Mouse (Mus musculus): Measurements from ENCODE around the gene Hist1h2be. TPM values are rescaled to one million over a fixed set of nuclear protein-coding genes. Genes with fewer than 3 reads are reported as not detected.
A peak's percentile ranks its signal among the peaks of the same experiment; 100 is the strongest.
"Not testable (repeated sequence)": the region's sequence is repeated elsewhere in the genome, so short reads cannot be mapped to it uniquely, and the experiment has no call there.

The Hist1h2be gene
- polyA plus RNA-seq, 1 experiment from 2014 or later, result 0.49 TPM

- Histone ChIP-seq H3K27ac (ENCODE audit: low read depth) (peak within 1 kb of the TSS; percentile 93), H3K9me3 (ENCODE audit: low read length) (no peaks in the 10 kb centered on the region), H3K36me3 (replicated peaks; ENCODE audit: insufficient read depth, low read length) (no peaks in the 10 kb centered on the region), H3K9ac (replicated peaks) (peak within 1 kb of the TSS; percentile 81), H3K27me3 (ENCODE audit: insufficient read depth, low read length) (no peaks in the 10 kb centered on the region), H3K4me3 (ENCODE audit: low read depth, low read length) (peak within 1 kb of the TSS; percentile 50), H3K4me1 (ENCODE audit: insufficient read depth) (0 out of 2 replicates have a peak, but pooled peaks cover 3% of the 10 kb centered on the region), H3K4me2 (ENCODE audit: low read depth, low read length) (peak within 1 kb of the TSS; percentile 77)
- under 1% methylated on average over 24 of the region's 45 CpGs for WGBS (ENCODE audit: insufficient replicate concordance)
- ATAC-seq (peak; percentile 83), DNase-seq (peak; percentile 69)
- TF ChIP-seq CTCF (IDR thresholded peaks at IDR 0.05; ENCODE audit: low read depth) (no peak), EP300 (IDR thresholded peaks at IDR 0.05; ENCODE audit: low read depth) (peak; percentile 64)
Measured at GRCm38 (mm10) chr13:23543965-23544786, 76.7 kb downstream of the Hist1h2be start, which contains the start of gene Hist1h3f. Gene Hist1h3f, plus strand, starts transcription at chr13:23544052.

- H3K4me2 ChIP-seq (ENCODE audit: low read depth, low read length), result peak within 1 kb of the TSS; percentile 77
- not testable (repeated sequence) for H3K4me1 ChIP-seq (ENCODE audit: insufficient read depth); H3K27me3 ChIP-seq (ENCODE audit: insufficient read depth, low read length); H3K9me3 ChIP-seq (ENCODE audit: low read length); H3K36me3 ChIP-seq (replicated peaks; ENCODE audit: insufficient read depth, low read length)
- 2% methylated on average over 28 of the region's 42 CpGs for WGBS (ENCODE audit: insufficient replicate concordance)
- peak within 1 kb of the TSS; percentile 93 for H3K27ac ChIP-seq (ENCODE audit: low read depth)
- peak within 1 kb of the TSS; percentile 81 for H3K9ac ChIP-seq (replicated peaks)
- peak within 1 kb of the TSS; percentile 50 for H3K4me3 ChIP-seq (ENCODE audit: low read depth, low read length)
- TF ChIP-seq EP300 (IDR thresholded peaks at IDR 0.05; ENCODE audit: low read depth), result peak; percentile 21
- ATAC-seq (peak; percentile 88), DNase-seq (peak; percentile 76)
Measured at GRCm38 (mm10) chr13:23542999-23543607, 77.8 kb downstream of the Hist1h2be start, which contains the start of gene Hist1h2bh. Gene Hist1h2bh, minus strand, starts transcription at chr13:23543392.

DNA sequence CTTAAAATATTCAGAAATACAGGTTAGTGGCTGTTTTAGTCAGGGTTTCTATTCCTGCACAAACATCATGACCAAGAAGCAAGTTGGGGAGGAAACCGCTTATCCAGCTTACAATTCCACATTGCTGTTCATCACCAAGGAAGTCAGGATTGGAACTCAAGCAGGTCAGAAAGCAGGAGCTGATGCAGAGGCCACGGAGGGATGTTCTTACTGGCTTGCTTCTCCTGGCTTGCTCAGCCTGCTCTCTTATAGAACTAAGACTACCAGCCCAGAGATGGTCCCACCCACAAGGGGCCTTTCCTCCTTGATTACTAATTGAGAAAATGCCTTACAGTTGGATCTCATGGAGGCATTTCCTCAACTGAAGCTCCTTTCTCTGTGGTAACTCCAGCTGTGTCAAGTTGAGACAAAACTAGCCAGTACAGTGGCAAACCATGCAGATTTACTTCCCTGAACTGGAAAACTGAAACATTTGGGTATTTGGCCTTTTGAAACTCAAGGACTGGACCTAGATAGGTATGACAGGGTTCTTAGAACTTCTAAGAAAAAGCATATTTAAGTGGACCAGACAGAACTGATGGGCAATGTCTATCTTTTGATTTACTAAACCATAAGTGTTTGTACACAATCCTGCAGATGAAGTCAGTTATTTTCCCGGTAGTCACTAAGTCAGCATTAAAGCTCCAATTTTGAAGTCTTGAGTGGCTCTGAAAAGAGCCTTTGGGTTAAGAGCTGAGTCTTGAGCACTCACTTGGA lies 78.5 kb downstream of the Hist1h2be start:
- DNase-seq, result not testable (repeated sequence)

GRCm38 (mm10) chr13:23541497-23541896 lies 79.4 kb downstream of the Hist1h2be start:
- Histone ChIP-seq H3K27me3 (ENCODE audit: insufficient read depth, low read length) (no peaks in the 10 kb centered on the region), H3K27ac (ENCODE audit: low read depth) (no peak overlapping the region), H3K9ac (replicated peaks) (no peak overlapping the region), H3K4me2 (ENCODE audit: low read depth, low read length) (0 out of 2 replicates have a peak overlapping the region, but pooled peaks have one; percentile 77), H3K4me3 (ENCODE audit: low read depth, low read length) (peak overlapping the region; percentile 50; the same call in 1 of the 2 replicates), H3K36me3 (replicated peaks; ENCODE audit: insufficient read depth, low read length) (no peaks in the 10 kb centered on the region), H3K9me3 (ENCODE audit: low read length) (no peaks in the 10 kb centered on the region), H3K4me1 (ENCODE audit: insufficient read depth) (peaks cover 7% of the 10 kb centered on the region; the same call in 1 of the 2 replicates)
- ATAC-seq (no peak), DNase-seq (no peak)
- 81% methylated on average over 3 of the region's 3 CpGs for WGBS (ENCODE audit: insufficient replicate concordance)
- TF ChIP-seq CTCF (IDR thresholded peaks at IDR 0.05; ENCODE audit: low read depth) (no peak), EP300 (IDR thresholded peaks at IDR 0.05; ENCODE audit: low read depth) (no peak)

More for the DNA sequence above, 78.5 kb downstream of the Hist1h2be start:
- Histone ChIP-seq H3K9ac (replicated peaks) (peak overlapping the region; percentile 67), H3K4me3 (ENCODE audit: low read depth, low read length) (peak overlapping the region; percentile 50), H3K4me2 (ENCODE audit: low read depth, low read length) (peak overlapping the region; percentile 77), H3K27ac (ENCODE audit: low read depth) (peak overlapping the region; percentile 93)
- ATAC-seq; H3K4me1 ChIP-seq (ENCODE audit: insufficient read depth); H3K36me3 ChIP-seq (replicated peaks; ENCODE audit: insufficient read depth, low read length); H3K27me3 ChIP-seq (ENCODE audit: insufficient read depth, low read length); H3K9me3 ChIP-seq (ENCODE audit: low read length): not testable (repeated sequence)
- 11% methylated on average over 3 of the region's 3 CpGs for WGBS (ENCODE audit: insufficient replicate concordance)

GRCm38 (mm10) chr13:23539821-23540220 lies 81.1 kb downstream of the Hist1h2be start:
- not testable (repeated sequence) for H3K4me3 ChIP-seq (ENCODE audit: low read depth, low read length); H3K4me2 ChIP-seq (ENCODE audit: low read depth, low read length); H3K27me3 ChIP-seq (ENCODE audit: insufficient read depth, low read length); H3K4me1 ChIP-seq (ENCODE audit: insufficient read depth); ATAC-seq; H3K9ac ChIP-seq (replicated peaks); H3K27ac ChIP-seq (ENCODE audit: low read depth); H3K36me3 ChIP-seq (replicated peaks; ENCODE audit: insufficient read depth, low read length); DNase-seq; H3K9me3 ChIP-seq (ENCODE audit: low read length)
- WGBS (ENCODE audit: insufficient replicate concordance), result 67% methylated on average over 1 of the region's 1 CpGs

- H3K4me2 ChIP-seq (ENCODE audit: low read depth, low read length), result no peak overlapping the region
- no peaks in the 10 kb centered on the region for H3K9me3 ChIP-seq (ENCODE audit: low read length)
- ATAC-seq (no peak), DNase-seq (no peak)
- H3K36me3 ChIP-seq (replicated peaks; ENCODE audit: insufficient read depth, low read length), result no peaks in the 10 kb centered on the region
- no peak for TF ChIP-seq EP300 (IDR thresholded peaks at IDR 0.05; ENCODE audit: low read depth)
- no peak for TF ChIP-seq CTCF (IDR thresholded peaks at IDR 0.05; ENCODE audit: low read depth)
- peak overlapping the region; percentile 53 for H3K27ac ChIP-seq (ENCODE audit: low read depth)
- H3K4me3 ChIP-seq (ENCODE audit: low read depth, low read length), result no peak overlapping the region
- WGBS (ENCODE audit: insufficient replicate concordance), result 70% methylated on average over 5 of the region's 5 CpGs
- no peak overlapping the region for H3K9ac ChIP-seq (replicated peaks)
- peaks cover 12% of the 10 kb centered on the region; the same call in 1 of the 2 replicates for H3K4me1 ChIP-seq (ENCODE audit: insufficient read depth)
- no peaks in the 10 kb centered on the region for H3K27me3 ChIP-seq (ENCODE audit: insufficient read depth, low read length)
Measured at GRCm38 (mm10) chr13:23538249-23538648, 82.7 kb downstream of the Hist1h2be start.

Measured in liver, postnatal 0 days (tissue).